Mouse (Mus musculus) CH12.LX (cell line): ENCODE measurements around the gene Clspn. TPM values are rescaled to one million over a fixed set of nuclear protein-coding genes. Genes with fewer than 3 reads are reported as not detected.

Experiments
- DNase-seq: peaks from one replicate; pipeline ENCODE4 v3.0.0-alpha.2; 2013; ENCODE audit errors: extremely low read depth
- H3K27ac ChIP-seq: 2 replicates; pipeline ENCODE4 v1.5.1; 2012; ENCODE audit warnings: low read depth, mild to moderate bottlenecking, control low read depth, moderate library complexity; ENCODE audit not compliant: insufficient read depth
- H3K27me3 ChIP-seq: replicated peaks from 2 replicates; pipeline ENCODE3; 2012; ENCODE audit warnings: inconsistent platforms
- H3K36me3 ChIP-seq, 2 experiments: replicated peaks in 1 of 2; 2 replicates each; pipeline versions ENCODE3 to v1.6.1; 2012; ENCODE audit warnings: inconsistent platforms in 1 of 2, low read length in 1 of 2, mild to moderate bottlenecking in 1 of 2, mixed read lengths in 1 of 2, moderate library complexity in 1 of 2; ENCODE audit not compliant: control insufficient read depth in 1 of 2, insufficient read depth in 1 of 2
- H3K4me1 ChIP-seq, 2 experiments: 2 replicates each; pipeline ENCODE4 v1.6.1; 2012; ENCODE audit warnings: inconsistent platforms in 1 of 2, moderate library complexity in 1 of 2; ENCODE audit not compliant: insufficient read depth in 2 of 2, control insufficient read depth in 1 of 2
- H3K4me2 ChIP-seq: 2 replicates; pipeline ENCODE4 v1.6.1; 2012; ENCODE audit warnings: low read depth, mild to moderate bottlenecking, control low read depth; ENCODE audit not compliant: poor library complexity, insufficient read depth, severe bottlenecking
- H3K4me3 ChIP-seq, 3 experiments: fragments of 150-350 bp in 1 of 3; sonication (generic) in 1 of 3; replicated peaks in 1 of 3; 2 replicates each; pipeline versions ENCODE3 to v1.5.1; 2011 to 2012; ENCODE audit warnings: low read depth in 2 of 3, low read length in 2 of 3, mild to moderate bottlenecking in 2 of 3, moderate library complexity in 2 of 3, control low read depth in 1 of 3, improper control_type of control experiment in 1 of 3, inconsistent platforms in 1 of 3, mixed read lengths in 1 of 3; ENCODE audit not compliant: poor library complexity in 1 of 3
- H3K79me2 ChIP-seq: replicated peaks from 2 replicates; pipeline ENCODE4 v1.6.1; 2012; ENCODE audit warnings: mild to moderate bottlenecking, moderate library complexity; ENCODE audit not compliant: control insufficient read depth, poor library complexity, insufficient read depth, severe bottlenecking; ENCODE audit errors: extremely low read depth
- H3K9ac ChIP-seq: 2 replicates; pipeline ENCODE4 v1.6.1; 2012; ENCODE audit warnings: low read depth, mild to moderate bottlenecking, control low read depth, moderate library complexity; ENCODE audit not compliant: insufficient read depth
- H3K9me3 ChIP-seq: replicated peaks from 2 replicates; pipeline ENCODE3; 2012; ENCODE audit warnings: low read length, inconsistent platforms, mixed read lengths
- CHD1 ChIP-seq: IDR thresholded peaks from 2 replicates; pipeline ENCODE4 v1.6.1; 2012; ENCODE audit warnings: low read depth, low read length, improper control_type of control experiment, inconsistent platforms
- CHD2 ChIP-seq: IDR thresholded peaks from 2 replicates; pipeline ENCODE4 v1.6.1; 2011; ENCODE audit warnings: low read length, improper control_type of control experiment
- E2F4 ChIP-seq: IDR thresholded peaks from 2 replicates; pipeline ENCODE4 v1.6.1; 2011; ENCODE audit warnings: low read depth, low read length, improper control_type of control experiment; ENCODE audit not compliant: insufficient replicate concordance
- EP300 ChIP-seq: IDR thresholded peaks from 2 replicates; pipeline ENCODE4 v1.6.1; 2011; ENCODE audit warnings: low read length, improper control_type of control experiment
- ETS1 ChIP-seq: conservative IDR thresholded peaks from 2 replicates; pipeline ENCODE4 v1.6.1; 2012; ENCODE audit warnings: low read depth, mild to moderate bottlenecking, inconsistent platforms, low read length, improper control_type of control experiment, moderate library complexity
- GABPA ChIP-seq: IDR thresholded peaks from 2 replicates; pipeline ENCODE4 v1.6.1; 2012; ENCODE audit warnings: low read depth, low read length, improper control_type of control experiment, inconsistent platforms; ENCODE audit not compliant: insufficient replicate concordance
- IRF4 ChIP-seq: IDR thresholded peaks from 2 replicates; pipeline ENCODE4 v1.6.1; 2014; ENCODE audit warnings: low read depth, mild to moderate bottlenecking, inconsistent platforms, low read length, improper control_type of control experiment
- JUND ChIP-seq: conservative IDR thresholded peaks from 2 replicates; pipeline ENCODE4 v1.6.1; 2011; ENCODE audit warnings: low read depth, low read length, improper control_type of control experiment
- KAT2A ChIP-seq: IDR thresholded peaks from 2 replicates; pipeline ENCODE4 v1.6.1; 2012; ENCODE audit warnings: low read length, improper control_type of control experiment, inconsistent platforms; ENCODE audit not compliant: insufficient replicate concordance
- MAX ChIP-seq: IDR thresholded peaks from 2 replicates; pipeline ENCODE4 v1.6.1; 2011; ENCODE audit warnings: low read length, improper control_type of control experiment
- MAZ ChIP-seq: IDR thresholded peaks from 2 replicates; pipeline ENCODE4 v1.6.1; 2012; ENCODE audit warnings: low read depth, mild to moderate bottlenecking, inconsistent platforms, low read length, improper control_type of control experiment, moderate library complexity
- MEF2A ChIP-seq: IDR thresholded peaks from 2 replicates; pipeline ENCODE4 v1.6.1; 2014; ENCODE audit warnings: low read depth, mild to moderate bottlenecking, inconsistent platforms, low read length, improper control_type of control experiment, borderline replicate concordance
- MYC ChIP-seq: IDR thresholded peaks from 2 replicates; pipeline ENCODE4 v1.6.1; 2011; ENCODE audit warnings: low read depth, mild to moderate bottlenecking, improper control_type of control experiment, low read length
- NELFE ChIP-seq: IDR thresholded peaks from 2 replicates; pipeline ENCODE4 v1.6.1; 2011; ENCODE audit warnings: low read depth, low read length, improper control_type of control experiment
- PAX5 ChIP-seq: IDR thresholded peaks from 2 replicates; pipeline ENCODE4 v1.6.1; 2012; ENCODE audit warnings: low read length, inconsistent platforms, mixed read lengths
- POLR2A ChIP-seq: IDR thresholded peaks from 2 replicates; pipeline ENCODE4 v1.6.1; 2011; ENCODE audit warnings: low read depth, mild to moderate bottlenecking, improper control_type of control experiment, low read length
- RAD21 ChIP-seq: IDR thresholded peaks from 2 replicates; pipeline ENCODE4 v1.6.1; 2011; ENCODE audit warnings: low read depth, mild to moderate bottlenecking, low read length, improper control_type of control experiment, moderate library complexity
- RCOR1 ChIP-seq: conservative IDR thresholded peaks from 2 replicates; pipeline ENCODE4 v1.6.1; 2012; ENCODE audit warnings: low read depth, mild to moderate bottlenecking, inconsistent platforms, low read length, improper control_type of control experiment
- TBP ChIP-seq: conservative IDR thresholded peaks from 2 replicates; pipeline ENCODE4 v1.6.1; 2011; ENCODE audit warnings: low read depth, low read length, improper control_type of control experiment
- TCF12 ChIP-seq: IDR thresholded peaks from 2 replicates; pipeline ENCODE4 v1.6.1; 2014; ENCODE audit warnings: low read depth, mild to moderate bottlenecking, inconsistent platforms, low read length, improper control_type of control experiment
- UBTF ChIP-seq: IDR thresholded peaks from 2 replicates; pipeline ENCODE4 v1.6.1; 2012; ENCODE audit warnings: low read depth, mild to moderate bottlenecking, inconsistent platforms, low read length, improper control_type of control experiment, moderate library complexity
- USF1 ChIP-seq: IDR thresholded peaks from 2 replicates; pipeline ENCODE4 v1.6.1; 2014; ENCODE audit warnings: low read depth, mild to moderate bottlenecking, inconsistent platforms, low read length, improper control_type of control experiment
- USF2 ChIP-seq: conservative IDR thresholded peaks from 2 replicates; pipeline ENCODE4 v1.6.1; 2011; ENCODE audit warnings: low read depth, low read length, improper control_type of control experiment
- ZC3H11A ChIP-seq: IDR thresholded peaks from 2 replicates; pipeline ENCODE4 v1.6.1; 2012; ENCODE audit warnings: low read depth, mild to moderate bottlenecking, inconsistent platforms, low read length, improper control_type of control experiment
- ZKSCAN1 ChIP-seq: IDR thresholded peaks from 2 replicates; pipeline ENCODE4 v1.6.1; 2012; ENCODE audit warnings: low read depth, inconsistent platforms, low read length, improper control_type of control experiment, borderline replicate concordance
- ZMIZ1 ChIP-seq: IDR thresholded peaks from 2 replicates; pipeline ENCODE4 v1.6.1; 2012; ENCODE audit warnings: low read depth, mild to moderate bottlenecking, inconsistent platforms, low read length, improper control_type of control experiment
- ZNF384 ChIP-seq: IDR thresholded peaks from 2 replicates; pipeline ENCODE4 v1.6.1; 2012; ENCODE audit warnings: low read depth, low read length, improper control_type of control experiment, inconsistent platforms
- dilution Hi-C: fragments of 300-500 bp; cut with MboI; formaldehyde crosslinking; loops from 2 replicates; pipeline ENCODE4 v1.14.3; 2020; ENCODE audit warnings: low sequenced_read_pairs; ENCODE audit not compliant: extremely low pct_unique_long_range_greater_than_20kb, extremely low pct_ligation_motif_present
- in situ Hi-C: fragments of 300-500 bp; cut with MboI; formaldehyde crosslinking; loops from 3 replicates; pipeline ENCODE4 v1.14.3; 2019; ENCODE audit warnings: low sequenced_read_pairs, low pct_ligation_motif_present, low pct_unique_long_range_greater_than_20kb, mixed read lengths
- polyA plus RNA-seq: library from polyadenylated mRNA; unstranded; fragments of >175 nt; gene quantifications from 2 replicates; pipeline ENCODE4 v1.2.1, GENCODE M21; 2012; ENCODE audit warnings: low read depth; ENCODE audit not compliant: insufficient read length
- total RNA-seq, 2 experiments: library from RNA; depleted of rRNA; stranded (reverse); fragments of 300-350 nt in 1 of 2; fragments of >200 nt in 1 of 2; gene quantifications; 2 replicates each; pipeline ENCODE4 v1.2.3; 2012 to 2014

Gene Clspn
- total and polyA plus RNA-seq, 3 experiments = 25.5 to 90.0 (median 34.9) TPM

- Histone ChIP-seq H3K9me3 (no peaks in the 10 kb centered on the region), H3K4me1 (no peaks in the 10 kb centered on the region), H3K79me2 (no peaks in the 10 kb centered on the region), H3K9ac (no peak overlapping the region), H3K27ac (no peak overlapping the region), H3K36me3 (no peaks in the 10 kb centered on the region), H3K27me3 (no peaks in the 10 kb centered on the region), H3K4me2 (no peak overlapping the region), H3K4me3 (no peak overlapping the region)
- no peak for TF ChIP-seq MEF2A
- TF ChIP-seq ETS1 = no peak
- no peak for TF ChIP-seq USF2
- no peak for TF ChIP-seq CHD2
- TF ChIP-seq MYC = no peak
- TF ChIP-seq TCF12 = no peak
- no peak for TF ChIP-seq EP300
- TF ChIP-seq ZC3H11A = no peak
- TF ChIP-seq IRF4 = no peak
- TF ChIP-seq E2F4 = no peak
- TF ChIP-seq PAX5 = no peak
- no peak for TF ChIP-seq MAX
- TF ChIP-seq KAT2A = no peak
- TF ChIP-seq NELFE = no peak
- no peak for TF ChIP-seq RAD21
- TF ChIP-seq GABPA = no peak
- dilution Hi-C loops (no loop called here), in situ Hi-C loops (no loop called here)
- DNase-seq = no peak
These were observed 63.1 kb downstream of the Clspn start for GRCm38 (mm10) chr4:126619691-126620330.

- Histone ChIP-seq H3K27me3 (no peaks in the 10 kb centered on the region), H3K79me2 (no peaks in the 10 kb centered on the region), H3K4me2 (no peak overlapping the region), H3K36me3 (no peaks in the 10 kb centered on the region), H3K4me1 (no peaks in the 10 kb centered on the region), H3K4me3 (no peak overlapping the region), H3K9ac (no peak overlapping the region), H3K27ac (no peak overlapping the region)
- in situ Hi-C loops (no loop called here), dilution Hi-C loops (no loop called here)
- DNase-seq = no peak
- TF ChIP-seq TBP (no peak), ZKSCAN1 (no peak), CHD1 (no peak), USF1 (no peak), EP300 (no peak), JUND (no peak), NELFE (no peak), E2F4 (no peak), MAX (no peak), MAZ (no peak), POLR2A (no peak), RCOR1 (no peak), CHD2 (no peak), USF2 (no peak), IRF4 (no peak), UBTF (no peak), RAD21 (no peak), ZMIZ1 (no peak), ZNF384 (no peak)
- TF ChIP-seq, all 38 proteins: peak for 0
- no peaks in the 10 kb centered on the region for H3K9me3 ChIP-seq
These were observed 63.7 kb downstream of the Clspn start for GRCm38 (mm10) chr4:126620349-126620874.
